Mouse (Mus musculus) CD8-positive naive resting alpha-beta T cell, adult 57 days (primary cell): Measurements from ENCODE around the gene E430018J23Rik. TPM values are rescaled to one million over a fixed set of nuclear protein-coding genes. Genes with fewer than 3 reads are reported as not detected.

ENCODE experiments used
- total RNA-seq: library from RNA; stranded (reverse); gene quantifications from one replicate; pipeline ENCODE4 v1.2.4, GENCODE M21; 2023

The E430018J23Rik gene
- 9.9 TPM for total RNA-seq

DNA sequence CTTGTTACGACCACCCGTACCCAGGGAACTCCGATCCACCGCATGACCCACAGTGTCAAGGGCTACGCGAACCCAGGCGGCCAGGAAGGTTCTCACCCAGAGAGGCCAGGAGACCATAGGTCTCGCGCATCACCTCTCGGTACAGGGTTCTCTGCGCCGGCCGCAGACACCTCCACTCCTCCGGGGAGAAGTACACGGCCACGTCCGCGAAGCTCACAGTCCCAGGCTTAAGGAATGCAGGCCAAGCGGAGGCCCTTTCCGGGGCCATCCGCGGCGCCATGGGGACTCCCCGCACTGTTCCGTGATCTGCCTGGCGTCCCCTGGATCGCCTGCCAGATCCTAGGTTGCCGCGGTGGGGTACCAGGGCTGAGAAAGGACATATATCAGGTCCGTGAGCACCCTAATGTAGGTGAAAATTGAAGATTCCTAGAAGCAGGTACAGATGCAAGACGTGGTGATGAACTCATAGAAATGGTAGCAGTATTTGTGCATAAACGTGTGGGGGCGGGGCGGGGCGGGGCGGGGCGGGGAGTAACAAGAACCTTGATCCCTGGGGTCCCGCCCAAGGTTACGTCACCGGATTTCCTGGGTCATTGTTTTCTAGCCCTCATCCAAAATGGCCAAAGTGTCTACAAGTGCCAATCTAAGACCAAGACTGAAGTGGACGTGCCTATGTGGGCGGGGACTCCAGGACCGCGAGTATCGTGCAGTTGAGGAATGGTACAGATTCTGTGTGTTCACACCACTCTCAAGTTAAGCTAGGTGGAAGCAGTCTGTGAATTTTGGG lies at the start of gene E430018J23Rik:
Gene E430018J23Rik, minus strand, starts transcription at position 473 of the 787 bp plus-strand sequence.

DNA sequence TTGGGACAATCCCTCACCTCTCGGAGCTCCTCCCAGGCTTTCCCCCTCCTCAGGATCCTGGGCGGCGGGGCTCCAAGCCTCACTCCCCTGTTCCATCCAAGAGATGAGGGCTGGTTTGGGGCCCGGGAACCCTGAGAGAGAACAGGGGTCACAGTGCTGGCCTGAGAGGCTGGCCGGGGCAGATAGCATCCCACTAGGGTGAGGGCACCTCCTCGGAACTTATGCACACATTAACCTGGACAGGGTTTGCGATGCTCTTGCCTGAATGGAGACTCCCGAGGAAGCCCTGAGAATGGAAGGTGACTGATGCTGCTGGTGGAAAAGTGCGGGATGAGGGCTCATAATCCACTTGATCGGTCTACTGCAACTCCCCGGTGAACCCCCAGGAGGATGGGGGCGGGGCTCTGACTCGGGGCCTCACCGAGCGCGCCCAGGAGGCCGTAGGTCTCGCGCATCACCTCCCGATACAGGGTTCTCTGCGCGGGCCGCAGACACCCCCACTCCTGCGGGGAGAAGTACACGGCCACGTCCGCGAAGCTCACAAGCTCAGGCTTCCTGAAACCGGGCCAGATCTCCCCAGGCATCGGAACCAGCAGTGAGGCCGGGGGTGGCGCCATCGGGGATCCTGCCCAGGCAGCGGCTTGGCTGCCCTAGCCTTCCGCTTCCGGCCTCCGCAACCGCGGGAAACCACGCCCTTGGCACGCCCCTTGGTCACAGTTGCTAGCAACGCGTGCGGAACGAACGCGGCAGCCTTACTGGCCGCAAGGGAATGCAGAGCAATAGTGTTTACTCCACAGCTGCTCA lies 28.2 kb upstream of the E430018J23Rik start, which contains the start of gene Zfp688:
Gene Zfp688, minus strand, starts transcription at position 681 of the 804 bp plus-strand sequence.

DNA sequence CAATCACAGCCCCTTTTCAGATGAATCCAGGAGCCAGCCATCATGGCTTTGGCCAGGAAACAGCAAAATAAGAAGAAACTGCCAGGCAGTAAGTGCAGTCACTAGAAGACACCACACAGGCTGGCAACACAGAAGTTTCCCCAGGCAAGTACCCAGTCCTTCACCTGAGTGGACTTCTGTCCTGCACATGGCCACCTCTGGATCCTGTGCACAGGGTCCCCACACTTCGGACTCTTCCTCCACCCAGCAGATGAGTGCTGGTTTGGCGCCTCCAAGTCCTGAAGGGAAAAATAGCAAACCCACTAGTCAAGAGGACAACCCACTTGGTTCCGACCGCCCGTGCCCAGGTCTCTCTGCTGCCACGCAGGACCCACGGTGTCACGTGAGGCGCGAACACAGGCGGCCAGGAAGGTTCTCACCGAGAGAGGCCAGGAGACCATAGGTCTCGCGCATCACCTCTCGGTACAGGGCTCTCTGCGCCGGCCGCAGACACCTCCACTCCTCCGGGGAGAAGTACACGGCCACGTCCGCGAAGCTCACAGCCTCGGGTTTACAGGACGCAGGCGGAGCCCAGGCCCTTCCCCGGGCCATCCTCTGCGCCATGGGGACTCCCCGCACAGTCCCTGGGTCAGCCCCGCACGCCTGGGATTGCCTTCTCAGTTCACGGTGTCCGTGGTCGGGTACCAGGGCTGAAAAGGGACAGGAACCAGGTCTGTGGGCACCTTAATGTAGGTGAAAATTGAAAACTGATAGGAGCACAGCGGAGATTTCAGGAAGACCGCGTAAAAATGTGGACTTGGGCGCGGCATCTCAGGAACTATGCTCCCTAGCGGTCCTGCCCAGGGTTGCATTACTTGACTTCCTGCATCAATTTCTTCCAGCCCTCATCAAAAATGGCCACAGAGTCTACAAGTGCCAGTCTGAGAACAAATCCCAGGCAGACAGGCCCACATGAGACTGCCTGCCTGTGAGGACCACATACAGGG lies 12.9 kb upstream of the E430018J23Rik start, which contains the start of gene Zfp764:
Gene Zfp764, minus strand, starts transcription at position 821 of the 986 bp plus-strand sequence.

GRCm38 (mm10) chr7:127386641-127387392 lies 6.6 kb downstream of the E430018J23Rik start, which contains the start of gene 9130019O22Rik:
Gene 9130019O22Rik (minus strand): TSS chr7:127387166.

GRCm38 (mm10) chr7:127375271-127376245 lies 17.9 kb downstream of the E430018J23Rik start, which contains the start of gene Zfp747:
Gene Zfp747 (minus strand): TSS chr7:127376050.

DNA sequence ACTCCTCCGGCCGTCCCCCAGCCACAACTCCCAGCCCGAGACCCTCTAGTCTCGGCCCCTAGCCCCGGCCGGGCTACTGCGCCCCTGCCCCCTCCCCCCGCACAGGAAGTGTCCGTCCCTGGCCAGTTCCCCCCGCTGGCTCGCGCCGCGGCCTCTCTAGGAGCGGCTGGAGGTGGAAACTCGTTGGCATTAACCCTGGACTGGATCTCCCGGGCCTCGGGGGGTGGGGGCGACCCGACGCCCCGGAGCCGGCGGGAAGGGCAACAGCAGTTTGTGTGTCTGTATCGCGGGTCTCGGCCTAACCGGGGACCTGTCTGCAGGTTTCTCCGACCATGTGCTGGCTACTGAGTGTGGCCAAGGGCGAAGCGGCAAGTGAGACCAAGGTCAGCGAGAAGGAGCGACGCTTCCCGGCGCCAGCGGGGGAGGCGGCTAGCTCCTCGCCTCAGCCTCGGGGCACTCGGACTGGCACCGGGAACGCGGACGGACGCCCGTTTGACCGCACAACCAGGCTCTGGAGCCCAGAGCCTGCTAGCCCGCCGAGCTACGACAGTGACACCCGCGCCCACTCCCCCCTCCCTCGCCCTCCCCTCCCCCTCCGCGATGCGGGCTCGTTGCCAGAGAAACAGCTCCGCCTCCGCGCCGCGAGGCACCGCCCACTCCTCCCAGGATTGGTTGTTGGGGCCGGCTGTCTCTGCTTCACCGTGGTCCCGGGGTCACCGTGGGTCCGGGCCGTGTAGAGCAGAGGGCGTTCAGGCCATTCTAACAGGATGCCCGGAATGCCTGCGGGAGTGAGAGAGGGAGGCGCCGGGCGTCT lies 47.7 kb downstream of the E430018J23Rik start, which contains the start of gene Zfp768:
Gene Zfp768, minus strand, starts transcription at position 78 of the 814 bp plus-strand sequence.

Other genes starting within 250 kb of the E430018J23Rik start
- gene Cd2bp2, start 197.6 kb downstream of the E430018J23Rik start, total RNA-seq: 70.5 TPM
- 51.7 TPM for gene Tbc1d10b, start 185.2 kb downstream of the E430018J23Rik start, total RNA-seq
- 24.1 TPM for gene Mylpf, start 184.7 kb downstream of the E430018J23Rik start, total RNA-seq
- gene Zfp553, start 160.6 kb downstream of the E430018J23Rik start, total RNA-seq: 9.8 TPM
- 581 TPM for gene Sept1, start 160.5 kb downstream of the E430018J23Rik start, total RNA-seq
- 15.3 TPM for gene Zfp771, start 149.4 kb downstream of the E430018J23Rik start, total RNA-seq
- 20.0 TPM for gene Dctpp1, start 132.9 kb downstream of the E430018J23Rik start, total RNA-seq
- 27.3 TPM for gene Sephs2, start 119.6 kb downstream of the E430018J23Rik start, total RNA-seq
- gene Itgal, start 97.4 kb downstream of the E430018J23Rik start, total RNA-seq: 187 TPM
- not detected for gene Zfp768, start 48.0 kb downstream of the E430018J23Rik start, total RNA-seq
- gene Zfp747, start 17.6 kb downstream of the E430018J23Rik start, total RNA-seq: 21.9 TPM
- gene 9130019O22Rik, start 6.5 kb downstream of the E430018J23Rik start, total RNA-seq: 3.9 TPM
- gene Zfp764, start 13.2 kb upstream of the E430018J23Rik start, total RNA-seq: 10.4 TPM
- 16.1 TPM for gene Zfp688, start 28.4 kb upstream of the E430018J23Rik start, total RNA-seq
- gene Zfp689, start 55.5 kb upstream of the E430018J23Rik start, total RNA-seq: 6.5 TPM
- 102 TPM for gene Prr14, start 66.0 kb upstream of the E430018J23Rik start, total RNA-seq
- 191 TPM for gene Fbrs, start 85.6 kb upstream of the E430018J23Rik start, total RNA-seq
- 197 TPM for gene Srcap, start 118.4 kb upstream of the E430018J23Rik start, total RNA-seq
- gene Gm42715, start 126.0 kb upstream of the E430018J23Rik start, total RNA-seq: 42.5 TPM
- 4.4 TPM for gene Tmem265, start 167.8 kb upstream of the E430018J23Rik start, total RNA-seq
- 149 TPM for gene Phkg2, start 179.7 kb upstream of the E430018J23Rik start, total RNA-seq
- gene Ccdc189, start 195.0 kb upstream of the E430018J23Rik start, total RNA-seq: not detected
- gene Rnf40, start 195.1 kb upstream of the E430018J23Rik start, total RNA-seq: 117 TPM
- gene Zfp629, start 222.2 kb upstream of the E430018J23Rik start, total RNA-seq: 1.9 TPM